Mouse (Mus musculus) myocyte (in vitro differentiated cells): ENCODE results near the gene Cpxm2.

ENCODE experiments used
- CEBPB ChIP-seq: IDR thresholded peaks from 2 replicates; pipeline ENCODE4 v1.6.1; 2011; ENCODE audit warnings: mild to moderate bottlenecking, moderate library complexity; ENCODE audit not compliant: poor library complexity, insufficient read depth, severe bottlenecking
- E2F4 ChIP-seq: IDR thresholded peaks from one replicate; pipeline ENCODE4 v1.6.1; 2011; ENCODE audit warnings: mild to moderate bottlenecking, control low read depth, moderate library complexity; ENCODE audit not compliant: insufficient read depth
- MAX ChIP-seq: IDR thresholded peaks from one replicate; pipeline ENCODE4 v1.6.1; 2011; ENCODE audit warnings: low read depth, mild to moderate bottlenecking, control low read depth
- MYOG ChIP-seq, 3 experiments: IDR thresholded peaks; one replicate each; pipeline ENCODE4 v1.6.1; 2011; ENCODE audit warnings: control low read depth in 2 of 3, low read depth in 2 of 3, mild to moderate bottlenecking in 2 of 3; ENCODE audit not compliant: insufficient read length in 2 of 3, control insufficient read depth in 1 of 3, insufficient read depth in 1 of 3
- POLR2A ChIP-seq: IDR thresholded peaks from one replicate; pipeline ENCODE4 v1.6.1; 2011; ENCODE audit warnings: low read depth, mild to moderate bottlenecking, control low read depth, moderate library complexity; ENCODE audit not compliant: insufficient read length
- POLR2AphosphoS2 ChIP-seq: IDR thresholded peaks from one replicate; pipeline ENCODE4 v1.6.1; 2011; ENCODE audit warnings: low read depth, control low read depth; ENCODE audit not compliant: insufficient read length
- TCF12 ChIP-seq: IDR thresholded peaks from one replicate; pipeline ENCODE4 v1.6.1; 2011; ENCODE audit warnings: mild to moderate bottlenecking, control low read depth; ENCODE audit not compliant: poor library complexity, insufficient read depth, severe bottlenecking
- USF1 ChIP-seq: IDR thresholded peaks from one replicate; pipeline ENCODE4 v1.6.1; 2011; ENCODE audit warnings: low read depth, mild to moderate bottlenecking, control low read depth, moderate library complexity

DNA sequence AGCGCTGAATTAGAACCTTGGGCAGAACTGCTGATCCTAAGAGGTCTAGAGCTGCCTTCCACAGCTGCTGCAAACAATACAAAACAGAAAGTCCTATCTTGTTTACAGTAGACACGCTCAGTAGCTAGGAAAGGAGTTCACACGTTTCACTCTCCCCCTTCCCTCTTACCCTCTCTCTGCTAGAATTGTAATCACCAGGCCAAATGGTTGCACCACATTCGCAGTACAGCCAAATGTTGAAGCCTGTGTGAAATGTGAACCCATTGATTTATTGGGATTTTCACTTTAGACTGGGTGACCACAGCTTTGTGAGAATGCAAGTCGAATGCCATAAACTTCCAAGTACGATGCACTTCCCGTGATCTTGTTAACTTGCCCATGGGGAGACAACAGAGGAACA, 59.9 kb downstream of the Cpxm2 start:
- TF ChIP-seq POLR2A: no peak
- no peak for TF ChIP-seq MAX
- no peak for TF ChIP-seq USF1
- TF ChIP-seq MYOG (IDR thresholded peaks at IDR 0.05; ENCODE audit: control insufficient read depth in 1 of 3, insufficient read depth in 1 of 3, insufficient read length in 2 of 3, low read depth in 2 of 3): no peak
- TF ChIP-seq TCF12: no peak
- no peak for TF ChIP-seq E2F4
- TF ChIP-seq POLR2AphosphoS2: no peak
- no peak for TF ChIP-seq CEBPB
